Mouse (Mus musculus): ENCODE measurements around the gene Bmp6.

GRCm38 (mm10) chr13:38377355-38377754 is 32.4 kb downstream of the Bmp6 start:
- no peak for TF ChIP-seq CTCF (IDR thresholded peaks at IDR 0.05; ENCODE audit: borderline replicate concordance, insufficient read depth, low read length)
- no peak for TF ChIP-seq POLR2A (IDR thresholded peaks at IDR 0.05; ENCODE audit: low read depth, low read length)
